Mouse (Mus musculus) intestine, embryonic 14.5 days (tissue): Measurements from ENCODE around the gene Macrod2. TPM values are rescaled to one million over a fixed set of nuclear protein-coding genes. Genes with fewer than 3 reads are reported as not detected.
A peak's percentile ranks its signal among the peaks of the same experiment; 100 is the strongest.

ENCODE experiments used
- ATAC-seq: fragments of 200-750 bp; cut with Nextera tagmentation; replicated peaks from 2 replicates; pipeline ENCODE4 v1.8.0; 2017; ENCODE audit warnings: low read depth, moderate number of reproducible peaks, moderate TSS enrichment, moderate library complexity; ENCODE audit not compliant: low FRiP score, low TSS enrichment
- DNase-seq: peaks from one replicate; pipeline ENCODE4 v3.0.0-alpha.2; 2018; ENCODE audit warnings: low spot score
- H3K27ac ChIP-seq: fragments of 300-500 bp; sonication (generic); 2 replicates; pipeline ENCODE4 v1.5.1; 2014; ENCODE audit warnings: low read depth, mild to moderate bottlenecking, control low read depth
- H3K27me3 ChIP-seq: fragments of 300-500 bp; sonication (generic); replicated peaks from 2 replicates; pipeline ENCODE4 v1.6.1; 2014; ENCODE audit warnings: low read length, control low read depth; ENCODE audit not compliant: control insufficient read depth, insufficient read depth
- H3K36me3 ChIP-seq: fragments of 300-500 bp; sonication (generic); 2 replicates; pipeline ENCODE4 v1.6.1; 2014; ENCODE audit warnings: low read length, control low read depth; ENCODE audit not compliant: control insufficient read depth, insufficient read depth
- H3K4me1 ChIP-seq: fragments of 300-500 bp; sonication (generic); replicated peaks from 2 replicates; pipeline ENCODE4 v1.6.1; 2014; ENCODE audit warnings: low read length, control low read depth, mixed read lengths; ENCODE audit not compliant: control insufficient read depth, insufficient read depth
- H3K4me2 ChIP-seq: fragments of 300-500 bp; sonication (generic); 2 replicates; pipeline ENCODE4 v1.6.1; 2014; ENCODE audit warnings: low read length
- H3K4me3 ChIP-seq: fragments of 300-500 bp; sonication (generic); 2 replicates; pipeline ENCODE4 v1.5.1; 2014; ENCODE audit warnings: low read depth, low read length, control low read depth, mixed read lengths
- H3K9ac ChIP-seq: fragments of 300-500 bp; sonication (generic); 2 replicates; pipeline ENCODE4 v1.6.1; 2014; ENCODE audit warnings: mild to moderate bottlenecking, low read length
- H3K9me3 ChIP-seq: fragments of 300-500 bp; sonication (generic); 2 replicates; pipeline ENCODE4 v1.6.1; 2016; ENCODE audit warnings: low read length, control low read depth; ENCODE audit not compliant: control insufficient read depth
- WGBS: fragments of 180-500 bp; shearing (Covaris S2); extraction: QIAGEN DNeasy Blood & Tissue Kit; methylation state at CpG from one replicate; pipeline ENCODE4 v1.1.7; 2014; 5-methylcytosine and 5-hydroxymethylcytosine counted together
- polyA plus RNA-seq: library from polyadenylated mRNA; unstranded; fragments of >200 nt; fragmentation: Nextera tagmentation; extraction: Ambion mirVana; gene quantifications from 2 replicates; pipeline ENCODE4 v1.2.1, GENCODE M21; 2014

Gene Macrod2
- polyA plus RNA-seq, 1 experiment from 2014 or later: 30.6 TPM

DNA sequence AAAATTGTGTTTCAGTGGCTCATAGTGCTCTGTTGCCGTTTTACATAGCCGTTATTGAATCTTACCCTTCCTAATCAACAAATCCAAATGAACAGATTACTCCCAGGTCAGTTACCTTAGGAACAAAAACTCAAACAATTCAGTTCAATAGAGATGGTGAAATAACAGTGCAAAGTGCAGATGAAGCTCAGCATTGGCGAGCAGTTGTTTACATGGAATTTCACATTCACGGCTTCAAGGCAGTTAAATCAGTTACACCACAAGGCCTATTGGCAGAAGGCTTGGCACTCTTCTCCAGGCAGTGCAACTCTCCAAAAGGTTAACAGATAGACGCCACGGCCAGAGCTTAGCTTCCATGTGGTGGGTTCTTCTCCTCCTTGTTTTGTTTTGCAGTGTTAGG lies 377.7 kb downstream of the Macrod2 start:
- DNase-seq: no peak
- peaks cover 6% of the 10 kb centered on the region for H3K4me1 ChIP-seq
- no peaks in the 10 kb centered on the region for H3K36me3 ChIP-seq
- no peaks in the 10 kb centered on the region for H3K9me3 ChIP-seq
- 80% methylated on average over 6 of the region's 6 CpGs for WGBS
- H3K4me2 ChIP-seq: no peak overlapping the region
- H3K27ac ChIP-seq: no peak overlapping the region
- H3K9ac ChIP-seq: no peak overlapping the region
- H3K4me3 ChIP-seq: no peak overlapping the region
- no peak for ATAC-seq
- H3K27me3 ChIP-seq: no peaks in the 10 kb centered on the region

DNA sequence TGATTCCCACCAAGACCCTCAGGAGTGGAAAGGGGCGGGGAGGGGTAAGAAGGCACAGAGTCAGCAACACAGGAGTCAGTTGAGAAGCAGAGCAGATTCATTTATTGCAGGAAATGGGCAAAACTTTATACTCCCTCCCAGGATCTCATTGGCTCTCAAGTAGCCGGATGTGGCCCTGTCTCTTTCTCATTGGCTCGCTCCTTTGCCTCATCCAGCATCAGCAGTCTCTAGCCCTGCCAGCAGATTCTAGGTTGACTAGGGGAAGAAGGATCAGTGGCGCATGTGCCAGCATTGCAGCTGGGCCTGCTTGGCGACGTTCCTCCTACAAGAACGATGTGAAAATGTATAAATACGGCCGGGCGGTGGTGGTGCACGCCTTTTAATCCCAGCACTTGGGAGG lies 378.3 kb downstream of the Macrod2 start:
- DNase-seq (no peak), ATAC-seq (no peak)
- Histone ChIP-seq H3K27me3 (no peaks in the 10 kb centered on the region), H3K36me3 (no peaks in the 10 kb centered on the region), H3K4me2 (no peak overlapping the region), H3K9ac (no peak overlapping the region), H3K4me1 (peaks cover 6% of the 10 kb centered on the region), H3K4me3 (no peak overlapping the region), H3K27ac (no peak overlapping the region), H3K9me3 (no peaks in the 10 kb centered on the region)
- WGBS: 91% methylated on average over 11 of the region's 11 CpGs

DNA sequence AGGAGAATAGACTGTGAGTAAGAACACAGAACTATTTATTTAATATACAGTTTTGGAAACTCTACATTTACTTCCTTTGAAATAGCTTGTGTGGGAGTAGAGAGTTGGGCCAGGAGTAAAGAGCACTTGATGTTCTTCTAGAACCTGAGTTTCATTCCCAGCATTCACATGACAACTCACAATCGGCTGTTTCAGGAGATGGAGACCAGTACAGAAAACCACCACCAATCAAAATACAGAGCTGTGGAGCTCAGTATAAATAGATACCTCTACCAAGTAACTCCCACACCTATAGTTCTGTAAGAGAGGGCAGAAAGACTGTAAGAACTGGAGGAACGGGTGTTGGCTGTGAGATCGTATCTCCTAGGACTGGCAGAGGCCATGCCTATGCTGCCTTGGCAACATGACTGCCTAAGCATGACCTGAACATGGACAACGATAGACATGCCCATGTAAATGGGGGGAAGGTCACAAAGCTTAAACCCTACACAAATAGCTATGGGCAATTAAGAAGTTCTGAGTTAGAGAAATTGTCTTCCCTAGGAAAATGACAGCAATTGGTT lies 379.8 kb downstream of the Macrod2 start:
- no peak overlapping the region for H3K9ac ChIP-seq
- no peaks in the 10 kb centered on the region for H3K36me3 ChIP-seq
- H3K27me3 ChIP-seq: no peaks in the 10 kb centered on the region
- no peak overlapping the region for H3K4me3 ChIP-seq
- DNase-seq (no peak), ATAC-seq (no peak)
- no peak overlapping the region for H3K4me2 ChIP-seq
- H3K9me3 ChIP-seq: no peaks in the 10 kb centered on the region
- WGBS: 71% methylated on average over 4 of the region's 4 CpGs
- H3K4me1 ChIP-seq: peaks cover 6% of the 10 kb centered on the region
- H3K27ac ChIP-seq: no peak overlapping the region

DNA sequence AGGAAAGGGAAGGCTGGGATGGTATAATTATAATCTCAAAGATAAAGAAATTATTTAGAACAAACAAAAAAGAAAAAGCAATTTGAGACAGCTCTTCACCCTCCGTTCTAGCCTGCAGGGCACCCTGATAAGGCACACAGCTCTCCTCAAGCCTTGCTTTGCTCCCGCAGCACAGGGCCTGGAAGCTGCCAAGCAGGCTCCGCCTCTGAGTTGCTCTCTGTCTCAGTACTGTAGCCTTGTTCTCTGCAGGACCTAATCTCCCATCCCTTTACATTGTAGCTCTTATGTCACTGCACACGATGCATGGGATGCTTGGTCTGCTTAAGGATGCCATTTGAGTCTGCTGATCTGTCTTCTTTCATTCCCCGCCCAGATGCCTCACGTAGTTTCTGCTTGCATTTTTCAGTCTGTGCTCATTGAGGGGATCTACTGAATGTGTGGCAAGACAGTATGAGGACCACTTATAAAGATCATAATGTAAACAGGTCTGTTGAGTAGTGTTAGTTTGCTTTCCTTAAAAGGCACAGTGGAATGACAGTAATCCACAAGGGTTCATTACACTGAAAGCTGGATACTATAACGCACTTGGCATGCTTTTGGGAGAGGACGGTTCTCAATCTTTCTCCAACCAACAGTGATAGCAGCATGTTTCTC lies 380.5 kb downstream of the Macrod2 start:
- WGBS: 45% methylated on average over 8 of the region's 8 CpGs
- Histone ChIP-seq H3K9me3 (no peaks in the 10 kb centered on the region), H3K27me3 (no peaks in the 10 kb centered on the region), H3K4me3 (no peak overlapping the region), H3K27ac (no peak overlapping the region), H3K9ac (no peak overlapping the region), H3K4me1 (peaks cover 6% of the 10 kb centered on the region), H3K36me3 (no peaks in the 10 kb centered on the region), H3K4me2 (no peak overlapping the region)
- ATAC-seq (0 out of 2 replicates have a peak, but pooled peaks have one; percentile 50), DNase-seq (no peak)

DNA sequence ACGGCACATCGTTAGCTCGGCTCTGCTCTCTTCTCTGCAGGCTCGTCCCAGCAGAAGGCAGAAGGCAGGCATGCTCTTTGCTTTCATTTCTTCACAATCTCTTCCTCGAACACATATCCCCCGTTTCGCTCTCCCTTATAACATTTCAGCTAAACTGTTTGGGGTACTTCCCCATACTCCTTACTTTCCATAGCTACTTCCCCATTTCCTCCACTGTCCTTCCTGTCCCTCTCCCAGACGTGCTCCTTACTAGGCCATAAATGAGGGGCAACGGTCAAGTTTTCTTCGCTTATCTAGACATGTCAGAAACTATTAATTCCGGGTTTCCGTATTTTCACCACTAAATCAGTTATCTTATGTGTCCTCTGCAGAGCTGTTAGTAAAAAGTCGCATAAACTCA lies 383.1 kb downstream of the Macrod2 start:
- ATAC-seq: no peak
- no peak overlapping the region for H3K4me2 ChIP-seq
- peaks cover 6% of the 10 kb centered on the region for H3K4me1 ChIP-seq
- WGBS: 81% methylated on average over 13 of the region's 13 CpGs
- no peak overlapping the region for H3K9ac ChIP-seq
- H3K4me3 ChIP-seq: no peak overlapping the region
- no peaks in the 10 kb centered on the region for H3K9me3 ChIP-seq
- no peaks in the 10 kb centered on the region for H3K27me3 ChIP-seq
- DNase-seq: no peak
- H3K36me3 ChIP-seq: no peaks in the 10 kb centered on the region
- no peak overlapping the region for H3K27ac ChIP-seq

DNA sequence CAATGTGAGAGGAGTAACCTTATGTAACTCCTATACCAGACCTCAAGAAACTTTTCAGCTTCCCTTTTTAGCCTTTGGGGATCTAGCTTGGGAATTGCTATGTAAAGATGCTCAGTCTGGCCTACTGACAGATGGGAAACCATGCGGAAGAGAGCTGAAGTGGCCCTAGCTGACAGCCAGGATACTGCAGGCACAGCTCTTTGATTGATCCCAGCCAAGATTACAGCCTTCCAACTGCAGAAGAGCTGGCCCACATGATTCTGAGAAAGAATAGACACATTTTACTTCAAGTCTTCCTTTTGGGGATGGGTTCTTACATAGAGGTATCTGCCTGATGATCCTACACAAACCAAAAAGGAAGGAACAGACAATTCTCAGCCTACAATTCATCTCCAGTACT lies 387.9 kb downstream of the Macrod2 start:
- H3K9me3 ChIP-seq: no peaks in the 10 kb centered on the region
- H3K27ac ChIP-seq: no peak overlapping the region
- no peaks in the 10 kb centered on the region for H3K27me3 ChIP-seq
- no peaks in the 10 kb centered on the region for H3K4me1 ChIP-seq
- H3K4me3 ChIP-seq: no peak overlapping the region
- no peak overlapping the region for H3K9ac ChIP-seq
- DNase-seq (no peak), ATAC-seq (no peak)
- no peaks in the 10 kb centered on the region for H3K36me3 ChIP-seq
- WGBS: 67% methylated on average over 1 of the region's 1 CpGs
- no peak overlapping the region for H3K4me2 ChIP-seq

DNA sequence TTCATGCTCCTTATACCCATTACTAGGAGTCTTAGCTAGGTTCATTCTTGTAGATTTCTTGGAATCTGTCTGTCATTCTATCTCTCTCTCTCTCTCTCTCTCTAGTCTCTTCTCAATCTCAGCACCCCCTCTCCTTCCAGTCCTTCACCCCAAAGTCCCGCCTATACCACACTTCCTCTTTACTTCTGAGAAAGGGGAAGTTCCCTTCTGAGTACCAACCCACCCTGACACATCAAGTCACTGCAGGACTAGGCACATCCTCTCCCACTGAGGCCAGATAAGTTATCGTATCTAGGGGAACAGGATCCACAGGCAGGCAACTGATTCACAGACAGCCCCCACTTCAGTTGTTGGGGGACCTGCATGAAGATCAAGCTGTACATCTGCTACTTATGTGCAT lies 389.5 kb downstream of the Macrod2 start:
- no peak overlapping the region for H3K9ac ChIP-seq
- DNase-seq: no peak
- no peak for ATAC-seq
- no peak overlapping the region for H3K4me3 ChIP-seq
- no peak overlapping the region for H3K27ac ChIP-seq
- H3K4me1 ChIP-seq: no peaks in the 10 kb centered on the region
- 79% methylated on average over 2 of the region's 2 CpGs for WGBS
- no peaks in the 10 kb centered on the region for H3K27me3 ChIP-seq
- no peaks in the 10 kb centered on the region for H3K36me3 ChIP-seq
- H3K9me3 ChIP-seq: no peaks in the 10 kb centered on the region
- H3K4me2 ChIP-seq: no peak overlapping the region

DNA sequence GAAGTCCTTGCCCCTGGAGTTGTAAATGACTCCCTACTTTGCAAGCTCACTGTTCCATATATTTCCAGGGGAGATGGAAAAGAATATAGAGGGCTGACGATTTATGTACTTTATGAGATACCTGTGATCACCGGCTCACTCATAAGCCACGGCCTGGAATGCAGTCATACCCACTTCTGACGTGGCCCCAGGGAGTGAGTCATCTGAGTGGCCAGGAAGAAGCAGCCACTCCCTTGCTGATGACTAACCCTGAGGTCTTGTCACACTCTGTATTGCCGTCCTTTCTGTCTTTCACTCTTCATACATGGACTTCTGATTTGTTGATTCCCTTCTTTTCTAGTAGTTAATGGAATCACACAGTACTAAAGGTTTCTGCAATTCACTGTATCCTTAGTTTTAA lies 395.3 kb downstream of the Macrod2 start:
- no peaks in the 10 kb centered on the region for H3K36me3 ChIP-seq
- H3K4me3 ChIP-seq: no peak overlapping the region
- no peaks in the 10 kb centered on the region for H3K27me3 ChIP-seq
- 55% methylated on average over 5 of the region's 5 CpGs for WGBS
- H3K27ac ChIP-seq: no peak overlapping the region
- no peak overlapping the region for H3K4me2 ChIP-seq
- DNase-seq (peak; percentile 57), ATAC-seq (peak; percentile 89)
- no peak overlapping the region for H3K9ac ChIP-seq
- H3K9me3 ChIP-seq: no peaks in the 10 kb centered on the region
- no peaks in the 10 kb centered on the region for H3K4me1 ChIP-seq
